Mouse (Mus musculus) right cerebral cortex, postnatal 14 days (tissue): Measurements from ENCODE around the gene Zdhhc9.
"Not testable (repeated sequence)": the region's sequence is repeated elsewhere in the genome, so short reads cannot be mapped to it uniquely, and the experiment has no call there.

Source experiments
- DNase-seq: peaks from one replicate; pipeline ENCODE4 v3.0.0; 2022

Zdhhc9 gene

DNA sequence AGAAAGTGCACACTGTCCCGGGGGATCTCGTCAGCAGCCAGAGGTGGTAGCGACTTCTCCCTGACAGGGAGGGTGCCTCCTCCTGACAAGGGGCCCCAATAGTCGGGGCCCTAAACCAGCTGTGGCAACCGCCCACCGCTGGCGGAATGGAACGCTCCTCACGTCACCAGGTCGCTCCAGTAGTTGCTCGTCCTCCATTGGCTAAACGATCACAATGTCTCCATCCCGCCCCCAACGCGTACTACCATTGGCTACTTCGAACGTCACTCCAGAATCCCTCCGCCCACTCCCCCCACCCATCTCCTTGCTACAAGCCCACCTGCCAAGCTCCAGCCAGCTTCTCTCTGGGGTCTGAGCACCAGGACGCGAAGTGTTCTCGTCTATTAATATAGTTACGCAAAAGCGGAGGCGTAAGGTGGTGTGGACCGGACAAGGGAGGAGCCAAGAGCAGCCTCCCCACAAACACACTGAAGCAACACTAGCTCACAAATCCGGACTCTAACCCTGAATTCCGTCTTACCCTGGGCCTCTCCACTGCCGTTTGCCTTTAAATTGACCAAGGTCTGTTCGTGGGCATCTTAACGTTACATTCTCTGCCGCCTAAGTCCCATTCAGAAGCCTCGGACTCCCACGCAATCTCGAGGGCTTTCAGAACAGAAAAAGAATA, at the start of gene Zdhhc9:
TSS of gene Zdhhc9 (minus strand) at position 360 of the 667 bp plus-strand sequence.
- DNase-seq, result peak; percentile 87

DNA sequence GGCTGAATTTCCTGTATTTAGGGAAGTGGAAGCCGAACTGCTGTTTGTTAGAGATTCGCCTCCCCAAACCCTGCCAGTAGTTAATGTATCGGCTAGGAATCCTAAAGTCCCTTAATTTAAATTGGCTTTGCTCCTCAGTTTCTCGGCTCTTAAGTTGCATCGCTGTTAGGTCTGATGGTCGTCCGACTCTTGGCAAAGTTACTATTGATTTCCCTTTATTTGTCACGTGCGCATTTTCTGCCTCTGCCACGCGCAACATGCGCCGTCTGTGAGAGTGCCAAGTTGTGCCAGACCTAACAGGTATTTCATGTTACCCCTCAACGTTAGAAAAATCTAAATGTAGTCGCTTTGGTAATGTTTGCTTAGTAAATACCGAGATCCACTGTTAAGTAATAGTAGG, 48.3 kb upstream of the Zdhhc9 start:
- DNase-seq, result no peak

DNA sequence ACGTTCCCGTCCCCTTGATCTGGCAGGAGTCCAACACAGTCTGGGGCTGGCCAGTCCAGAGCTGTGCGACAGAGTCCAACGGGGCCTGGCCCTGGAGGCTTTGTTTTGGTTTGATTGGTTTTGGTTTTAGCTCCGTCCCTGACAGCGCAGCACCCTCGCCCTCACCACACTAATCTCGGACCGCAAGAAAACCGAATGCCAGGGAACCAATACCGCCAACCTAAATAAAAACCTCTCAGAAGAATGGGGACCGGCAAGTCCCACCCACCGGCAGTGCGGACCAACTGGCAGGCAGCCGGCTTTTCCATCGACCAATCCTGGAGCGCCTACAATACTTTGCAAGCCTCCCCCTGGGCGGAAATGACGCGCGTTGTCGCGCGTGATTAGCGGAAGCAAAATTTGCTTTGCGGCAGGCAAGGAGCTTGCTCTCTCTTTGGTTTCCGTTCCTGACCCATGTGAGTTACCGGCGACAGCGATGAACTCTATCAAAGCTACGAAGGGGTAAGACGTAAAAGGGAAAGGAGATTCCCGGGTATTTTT, 47.9 kb upstream of the Zdhhc9 start, which contains the start of gene Utp14a:
TSS of gene Utp14a (plus strand) at position 395 of the 540 bp plus-strand sequence.
- peak; percentile 96 for DNase-seq

DNA sequence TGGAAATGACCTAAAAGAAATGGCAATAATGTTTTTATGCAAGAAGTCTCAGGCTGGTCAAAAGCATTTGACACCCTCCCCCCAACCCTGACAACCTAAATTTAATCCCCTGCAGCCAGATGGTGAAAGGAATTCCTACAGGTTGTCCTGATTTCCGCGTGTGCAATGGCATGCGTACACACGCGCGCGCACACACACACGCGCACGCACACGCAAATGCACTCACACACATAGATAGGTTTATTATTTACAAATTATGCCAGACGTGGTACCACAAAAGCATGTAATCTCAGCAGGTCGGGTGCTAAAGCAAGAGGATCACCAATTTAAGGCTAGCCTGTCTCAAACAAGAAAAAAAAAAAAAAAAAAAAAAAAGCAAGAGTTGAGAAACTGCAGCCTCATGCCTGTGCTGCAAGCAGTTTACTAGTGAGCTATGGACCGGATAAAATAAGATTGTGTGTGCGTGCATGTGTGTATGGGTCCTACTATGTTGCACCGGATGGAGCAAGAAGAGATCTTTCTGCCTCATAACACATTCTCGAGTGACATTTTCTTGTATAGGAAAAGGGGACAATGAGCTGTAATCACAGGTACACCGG, 47.3 kb upstream of the Zdhhc9 start:
- no peak for DNase-seq

DNA sequence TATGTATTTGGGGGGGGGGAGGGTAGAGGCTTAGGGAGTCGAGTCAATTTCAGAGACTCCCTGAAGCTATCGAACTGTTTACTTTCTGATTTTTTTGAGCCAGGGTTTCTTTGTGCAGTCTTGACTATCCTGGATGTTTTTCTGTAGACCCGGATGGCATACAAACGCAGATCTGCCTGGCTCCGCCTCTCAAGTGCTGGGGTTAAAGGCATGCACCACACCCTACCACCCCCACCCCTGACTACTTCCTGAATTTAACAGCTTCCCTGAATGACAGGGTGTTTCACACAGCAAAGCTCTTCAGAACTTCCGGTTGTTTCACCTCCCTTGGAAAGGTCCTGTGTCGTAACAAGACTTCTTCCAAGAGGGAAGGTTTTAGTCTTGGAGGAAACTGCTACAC, 25.7 kb upstream of the Zdhhc9 start:
- no peak for DNase-seq

DNA sequence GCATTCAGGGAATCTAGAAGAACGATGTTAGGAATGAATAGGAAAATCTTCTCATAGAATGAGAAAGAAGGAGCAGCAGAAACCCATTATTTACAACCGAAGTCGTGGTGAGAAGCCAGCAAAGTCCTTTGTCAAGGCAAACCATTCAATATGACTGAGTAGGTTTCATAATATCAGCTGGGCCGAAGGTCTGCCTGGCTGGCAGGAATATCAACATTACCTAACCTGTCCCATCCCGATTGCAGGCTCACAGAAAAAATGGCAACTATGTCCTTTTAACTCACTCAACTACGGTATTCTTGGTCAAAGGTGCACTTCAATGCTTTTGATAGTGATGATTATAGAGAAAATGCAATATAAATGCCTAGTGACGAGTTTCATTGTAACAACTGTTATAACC, 17.5 kb upstream of the Zdhhc9 start:
- DNase-seq, result no peak

DNA sequence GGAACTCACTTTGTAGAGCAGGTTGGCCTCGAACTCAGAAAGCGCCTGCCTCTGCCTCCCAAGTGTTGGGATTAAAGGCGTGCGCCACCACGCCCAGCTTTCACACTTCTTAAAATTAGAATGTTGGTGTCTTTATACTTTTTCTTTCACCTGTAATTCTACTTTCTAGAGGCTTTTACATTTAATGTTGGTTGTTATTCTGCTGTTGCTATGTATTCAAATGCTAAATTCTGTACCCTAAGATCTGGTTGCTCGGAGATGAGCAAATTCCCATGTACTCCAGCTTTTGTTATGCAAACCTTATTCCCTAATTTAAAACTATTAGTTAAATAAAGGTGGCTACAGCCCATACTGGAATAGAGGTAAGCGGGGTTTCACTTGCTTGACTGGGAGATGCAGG, 14.0 kb upstream of the Zdhhc9 start:
- DNase-seq, result no peak

DNA sequence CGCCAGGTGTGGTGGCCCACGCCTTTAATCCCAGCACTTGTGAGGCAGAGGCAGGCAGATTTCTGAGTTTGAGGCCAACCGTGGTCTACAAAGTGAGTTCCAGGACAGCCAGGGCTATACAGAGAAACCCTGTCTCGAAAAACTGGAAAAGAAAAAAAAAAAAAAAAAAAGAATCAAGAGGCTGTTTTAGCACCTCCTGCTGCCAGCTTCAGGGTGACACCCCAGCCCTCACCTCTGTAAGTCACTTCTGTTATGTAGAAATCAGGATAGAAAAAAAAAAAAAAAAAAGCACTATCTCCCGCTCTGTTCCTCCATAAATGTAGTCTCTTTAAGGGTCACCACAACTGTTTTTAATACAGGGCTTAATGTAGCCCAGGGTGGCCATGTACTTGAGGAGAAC, 10.8 kb upstream of the Zdhhc9 start:
- DNase-seq, result no peak

DNA sequence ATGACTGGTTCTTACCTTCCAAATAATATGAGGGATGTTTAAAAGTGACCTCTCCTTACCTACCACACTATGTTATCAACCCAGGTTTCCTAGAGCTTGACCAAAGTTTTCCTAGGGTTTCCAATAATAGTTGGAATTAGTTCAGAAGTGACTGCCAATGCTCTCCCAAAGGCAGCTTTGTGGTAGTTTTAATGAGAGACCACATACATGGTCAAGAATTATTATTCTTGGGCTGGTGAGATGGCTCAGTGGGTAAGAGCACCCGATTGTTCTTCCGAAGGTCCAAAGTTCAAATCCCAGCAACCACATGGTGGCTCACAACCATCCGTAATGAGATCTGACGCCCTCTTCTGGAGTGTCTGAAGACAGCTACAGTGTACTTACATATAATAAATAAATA, 1.1 kb upstream of the Zdhhc9 start:
- DNase-seq, result not testable (repeated sequence)

DNA sequence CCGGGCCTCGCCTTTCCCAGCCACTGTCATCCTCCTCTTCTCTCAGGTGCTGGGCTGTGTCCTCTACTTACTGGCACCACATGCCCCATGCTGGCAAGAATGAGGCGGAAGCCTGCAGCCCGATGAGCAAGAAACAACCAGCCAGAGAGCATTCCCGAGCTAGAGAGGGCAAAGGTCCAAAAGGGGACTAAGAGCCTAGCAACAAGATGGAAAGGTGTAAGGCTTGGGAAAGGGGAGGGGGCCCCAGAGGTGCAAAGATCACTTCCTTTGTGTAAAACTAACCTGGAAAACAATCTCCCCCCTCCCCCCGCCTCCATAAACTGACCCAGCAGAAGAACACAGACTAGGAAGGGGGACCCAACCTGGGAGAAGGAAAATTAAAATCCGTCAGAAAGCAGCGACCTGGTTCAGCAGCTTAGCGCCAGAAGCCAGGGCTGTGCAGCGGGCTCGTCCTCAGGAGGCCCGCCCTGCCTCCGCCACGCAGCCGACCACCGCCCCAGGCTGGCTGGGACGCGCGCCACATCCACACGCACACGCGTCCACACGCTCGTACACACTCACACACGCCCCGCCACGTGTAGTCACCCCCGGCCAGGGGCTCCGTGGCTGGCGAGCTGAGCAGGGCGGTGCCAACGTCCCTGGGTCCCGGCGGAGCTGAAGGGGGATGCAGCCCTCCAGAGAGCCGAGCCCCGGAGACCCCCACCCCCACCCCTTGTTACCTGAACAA, 754 bp downstream of the Zdhhc9 start:
- DNase-seq, result peak; percentile 45

DNA sequence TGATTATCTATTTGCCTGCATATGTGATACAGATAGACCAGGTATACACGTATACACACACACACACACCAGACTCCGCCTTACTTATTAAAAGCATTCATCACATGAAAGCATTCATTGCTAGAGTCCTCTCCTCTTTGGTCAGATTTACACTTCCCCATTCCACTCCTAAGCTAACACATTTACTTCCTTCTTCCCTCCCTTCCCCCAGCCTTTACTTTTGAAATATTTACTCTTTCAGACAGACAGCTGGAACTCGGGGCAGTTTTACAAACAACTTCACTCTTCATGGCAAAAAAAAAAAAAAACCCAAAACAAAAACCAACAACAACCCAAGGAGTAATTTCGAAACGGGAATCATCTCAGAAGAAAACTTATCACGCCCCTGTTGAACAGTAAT, 4.2 kb downstream of the Zdhhc9 start:
- DNase-seq, result no peak

DNA sequence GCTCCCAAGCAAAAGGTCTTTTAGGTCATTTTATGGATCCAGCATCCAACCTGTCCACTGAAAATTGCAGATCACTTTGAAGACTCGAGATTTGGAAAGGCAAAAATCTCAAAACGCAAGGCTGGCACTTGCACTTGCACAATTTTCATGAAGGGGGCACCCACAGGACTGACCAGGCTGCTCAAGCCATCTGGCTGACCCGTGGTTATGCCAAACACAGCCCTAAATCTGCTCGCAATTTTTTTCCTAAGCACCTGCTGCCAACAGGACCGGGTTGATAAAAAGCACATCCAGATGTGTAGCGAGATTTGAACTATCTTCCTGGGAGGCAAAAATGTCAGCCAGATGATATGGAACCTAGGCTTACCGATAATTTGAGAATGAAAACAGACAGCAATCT, 4.9 kb downstream of the Zdhhc9 start:
- no peak for DNase-seq

DNA sequence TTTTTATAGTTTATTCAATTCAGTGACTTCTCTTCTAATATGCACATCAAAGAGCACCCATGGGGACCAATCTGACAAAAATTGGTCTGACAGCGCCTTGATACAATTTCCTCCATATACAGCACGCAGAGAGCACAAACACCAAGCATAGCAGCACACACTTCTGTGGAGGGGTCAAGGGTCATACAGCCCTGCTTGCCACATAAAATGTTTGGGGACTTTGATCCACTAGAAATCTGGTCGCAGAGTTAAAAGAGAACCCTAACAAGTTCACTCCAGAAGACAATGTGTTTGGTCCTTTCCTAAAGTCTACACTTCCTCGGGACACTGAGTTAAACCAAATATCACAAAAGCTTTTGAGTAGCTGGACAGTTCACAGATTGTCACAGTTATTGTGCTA, 5.7 kb downstream of the Zdhhc9 start:
- DNase-seq, result no peak

DNA sequence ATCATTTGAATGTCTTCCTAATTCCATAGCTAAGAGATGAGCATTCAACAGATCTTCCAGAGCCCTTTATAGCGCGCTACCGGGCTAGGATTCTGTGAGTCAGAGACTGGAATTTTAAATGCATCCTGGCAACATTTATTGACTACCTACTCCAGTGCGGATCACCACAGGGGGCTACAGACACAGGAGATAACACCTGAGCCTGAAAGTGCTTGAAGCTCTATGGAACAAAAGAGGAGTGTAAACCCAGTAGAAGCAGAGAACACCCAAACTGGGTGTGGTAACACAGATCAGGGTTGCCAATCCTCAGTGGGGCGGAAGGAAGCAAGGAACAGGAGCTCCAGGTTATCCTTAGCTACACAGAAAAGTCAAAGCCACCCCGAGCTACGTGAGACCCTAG, 6.2 kb downstream of the Zdhhc9 start:
- DNase-seq, result no peak

DNA sequence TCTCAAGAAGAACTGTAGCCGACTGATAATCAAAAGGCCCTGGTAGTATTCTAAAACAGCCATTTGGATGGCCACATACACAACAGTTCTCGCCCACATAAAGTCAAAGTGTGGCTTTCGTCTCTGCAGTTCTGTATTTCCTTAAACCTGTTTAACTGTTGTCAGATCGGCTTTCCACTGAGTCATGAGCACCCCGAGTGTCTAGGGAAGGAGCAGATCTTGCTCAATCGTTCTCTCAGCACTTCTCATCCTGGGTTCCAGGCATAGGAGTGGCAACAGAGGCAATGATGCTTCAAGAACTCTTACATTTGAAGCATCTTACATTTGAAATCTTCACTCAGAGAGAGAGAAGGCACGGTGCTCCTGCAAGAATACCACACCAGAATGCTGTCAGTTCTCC, 6.7 kb downstream of the Zdhhc9 start:
- no peak for DNase-seq

DNA sequence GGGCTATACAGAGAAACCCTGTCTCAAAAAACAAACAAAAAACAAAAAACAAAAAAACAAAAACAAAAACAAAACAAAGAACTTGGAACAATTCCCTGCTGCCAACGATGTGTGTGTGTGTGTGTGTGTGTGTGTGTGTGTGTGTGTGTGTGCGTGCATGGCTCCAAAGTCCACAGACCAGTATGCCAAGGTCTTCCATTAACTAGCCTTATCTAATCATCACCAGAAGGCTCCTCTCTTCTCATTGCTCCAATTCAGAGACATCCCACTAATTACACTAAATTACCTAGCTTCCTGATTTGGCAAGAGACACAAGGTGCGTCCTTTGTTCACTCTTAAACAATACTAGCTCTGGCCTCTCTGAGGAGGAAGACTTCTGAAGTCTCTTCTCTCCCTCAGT, 8.0 kb downstream of the Zdhhc9 start:
- DNase-seq, result no peak

DNA sequence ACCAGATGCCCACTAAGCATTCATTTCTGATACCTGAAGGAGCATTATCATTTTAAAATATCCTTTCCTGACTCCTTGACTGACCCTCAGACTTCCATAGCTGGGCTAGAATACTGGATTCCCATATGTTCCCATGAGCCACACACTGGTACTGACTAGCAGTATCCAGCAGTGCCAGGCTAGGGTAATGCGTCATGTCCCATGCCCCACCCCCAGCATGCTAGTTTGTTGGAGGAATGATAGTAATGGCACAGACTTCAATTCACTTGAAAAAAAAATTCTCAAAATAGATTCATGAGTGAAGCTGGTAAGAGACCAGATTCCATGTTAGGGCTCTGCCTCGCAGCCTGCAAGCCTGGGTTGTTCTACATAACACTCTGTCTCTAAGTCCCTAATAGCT, 9.7 kb downstream of the Zdhhc9 start:
- DNase-seq, result no peak

DNA sequence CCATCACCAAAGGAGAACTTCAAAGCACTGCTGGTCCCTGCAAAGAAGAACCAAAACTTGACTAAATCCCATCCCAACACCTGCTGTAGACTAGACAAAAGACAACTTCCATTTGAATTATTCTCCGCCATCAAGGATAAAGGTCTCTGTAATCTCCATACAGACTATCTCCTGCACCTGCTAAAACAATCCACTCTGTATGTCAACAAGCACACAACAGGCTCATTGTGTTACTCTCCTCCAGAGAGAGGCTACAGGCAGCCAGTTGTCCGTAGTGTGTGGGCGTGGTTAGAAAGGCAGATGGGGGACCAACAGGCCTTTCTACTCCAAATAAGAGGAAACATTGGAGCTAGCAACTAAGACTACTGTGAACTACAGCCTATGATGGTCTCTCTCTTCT, 10.8 kb downstream of the Zdhhc9 start:
- no peak for DNase-seq

DNA sequence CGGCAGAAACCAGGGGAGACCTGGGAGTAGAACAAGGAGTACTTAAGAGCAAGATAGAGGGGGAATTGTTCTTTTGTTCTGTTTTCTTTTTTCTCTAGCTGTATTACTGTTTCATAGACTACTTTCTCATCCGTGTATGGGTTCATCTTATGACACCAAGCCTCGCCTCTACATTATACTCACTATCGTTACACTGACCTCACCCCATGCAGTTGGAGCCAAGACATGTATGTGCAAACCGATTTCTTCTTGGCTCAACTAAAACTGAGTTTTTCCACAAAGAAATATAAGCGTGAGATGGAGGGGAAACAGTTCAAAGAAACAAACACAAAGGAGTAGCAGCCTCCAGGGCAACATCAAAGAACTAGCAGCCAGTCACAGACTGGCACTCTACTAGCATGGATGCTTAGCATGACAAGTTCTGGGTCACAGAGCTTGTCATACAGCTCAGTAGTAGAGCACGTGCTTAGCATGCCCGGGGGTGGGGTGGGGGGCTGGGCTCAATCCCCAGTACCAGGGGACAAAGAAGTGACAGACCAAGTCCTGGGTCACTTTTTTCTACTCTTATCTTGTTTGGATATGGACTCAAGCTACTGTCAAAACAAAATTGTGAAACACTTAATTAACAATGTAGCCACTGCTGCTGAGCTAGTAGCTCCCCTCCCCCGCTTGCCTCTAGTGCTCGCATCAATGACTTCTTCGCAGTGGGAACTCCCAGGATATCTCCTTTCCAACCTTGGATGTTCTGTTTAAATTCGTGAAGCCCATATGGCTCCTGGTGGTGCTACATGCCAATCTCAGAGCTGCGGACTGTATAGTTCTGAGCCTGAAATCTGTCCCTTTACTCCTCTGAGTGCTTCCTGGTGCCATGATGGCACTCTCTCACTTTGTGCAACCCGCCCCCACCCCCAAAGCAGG, 15.2 kb downstream of the Zdhhc9 start:
- no peak for DNase-seq

DNA sequence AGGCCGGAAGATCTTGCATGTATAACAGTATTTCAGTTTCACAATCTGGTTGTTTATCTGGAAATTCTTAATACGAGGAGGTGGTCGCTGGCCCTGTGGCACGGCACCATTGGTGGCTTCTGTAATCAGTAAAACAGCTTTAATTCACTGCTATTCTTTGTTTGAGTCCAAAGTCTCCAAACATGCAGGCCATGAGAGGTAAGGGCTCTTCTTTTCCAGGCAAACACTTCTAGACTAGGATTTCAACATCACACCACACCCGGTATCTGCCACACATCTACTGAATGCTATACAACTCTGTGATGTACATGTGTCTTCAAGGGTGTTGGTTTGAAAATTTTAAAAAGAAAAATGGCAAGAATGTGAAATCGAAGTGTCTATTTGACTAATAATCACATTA, 17.4 kb downstream of the Zdhhc9 start:
- no peak for DNase-seq

DNA sequence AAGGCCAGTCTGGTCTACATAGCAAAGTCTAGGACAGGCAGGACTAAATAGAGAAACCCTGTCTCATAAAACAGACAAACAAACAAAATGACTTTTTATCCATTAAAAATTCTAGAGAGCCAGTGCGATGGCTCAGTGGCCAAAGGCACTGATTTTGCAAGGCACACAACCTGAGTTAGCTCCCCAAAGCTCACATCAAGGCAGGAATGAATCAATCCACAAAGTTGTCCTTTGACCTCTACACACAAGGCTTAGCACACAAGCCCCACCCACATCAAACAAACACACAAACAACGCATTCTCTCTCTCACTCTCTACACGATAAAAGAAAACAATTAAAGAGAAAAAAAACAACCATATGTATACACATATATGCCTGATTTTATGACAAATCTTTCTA, 24.0 kb downstream of the Zdhhc9 start:
- no peak for DNase-seq

DNA sequence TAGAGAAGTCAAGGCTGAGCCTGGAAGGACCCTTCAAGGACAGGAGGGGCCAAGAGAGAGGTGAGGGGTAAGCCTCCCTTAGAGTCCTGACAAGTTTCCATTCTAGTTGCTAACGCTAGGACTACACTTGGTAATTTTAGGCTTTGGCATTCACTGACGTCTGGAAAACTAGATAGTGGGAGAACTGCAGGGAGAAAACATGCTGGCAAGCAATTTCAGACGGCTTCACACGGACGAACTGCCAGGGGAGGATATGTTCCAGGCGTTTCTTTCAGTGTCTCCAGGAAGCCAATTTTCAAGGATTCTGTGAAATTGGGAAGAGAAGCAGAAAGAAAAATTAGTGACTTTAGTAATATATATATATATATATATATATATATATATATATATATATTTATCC, 26.8 kb downstream of the Zdhhc9 start:
- no peak for DNase-seq

DNA sequence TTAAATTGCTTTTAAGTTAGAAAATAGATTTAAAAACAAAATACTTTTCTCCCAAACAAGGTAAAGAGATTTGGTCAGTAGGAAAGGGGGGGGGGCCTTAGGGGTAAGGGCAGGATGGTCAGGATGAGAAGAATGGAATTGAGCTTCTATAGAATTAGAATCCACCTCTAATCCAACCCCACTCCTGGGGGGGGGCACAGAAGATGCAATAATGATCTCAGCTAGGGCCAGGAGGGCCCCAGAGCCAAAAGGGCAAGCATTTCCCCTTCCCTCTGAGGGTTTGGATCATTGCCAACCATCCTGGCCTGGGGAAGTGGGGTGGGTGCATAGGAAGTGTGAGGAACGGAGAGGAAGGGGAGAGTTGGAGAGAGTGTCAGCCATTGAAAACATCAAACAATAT, 38.3 kb downstream of the Zdhhc9 start:
- DNase-seq, result no peak
